Mouse (Mus musculus): ENCODE data around the gene Eef1b2. TPM values are rescaled to one million over a fixed set of nuclear protein-coding genes. Genes with fewer than 3 reads are reported as not detected.
"Not testable (repeated sequence)": the region's sequence is repeated elsewhere in the genome, so short reads cannot be mapped to it uniquely, and the experiment has no call there.

Gene Eef1b2
- polyA plus RNA-seq, 1 experiment from 2014 or later: 249 TPM

DNA sequence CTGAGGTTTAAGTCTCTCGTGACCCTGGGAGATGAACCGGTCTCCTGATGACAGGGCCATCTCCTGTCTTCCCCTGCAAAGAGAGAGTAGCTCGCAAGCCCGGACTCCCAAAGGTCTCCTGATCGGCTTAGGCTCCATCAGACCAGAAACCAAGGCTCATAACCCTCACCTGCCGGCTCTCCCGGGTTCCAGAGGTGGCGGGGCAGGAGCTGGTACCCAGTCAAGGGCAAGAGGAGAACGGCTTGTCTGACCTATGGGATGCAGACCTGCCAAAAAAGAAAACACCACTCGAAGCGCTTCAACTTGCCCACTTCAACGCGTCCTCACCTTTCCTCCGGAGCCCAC lies 394 bp upstream of the Eef1b2 start:
- Histone ChIP-seq H3K9me3 (replicated peaks) (no peaks in the 10 kb centered on the region), H3K4me3 (peak overlapping the region; percentile 98), H3K4me2 (peak overlapping the region; percentile 69), H3K27ac (peak overlapping the region; percentile 93), H3K27me3 (no peaks in the 10 kb centered on the region), H3K4me1 (replicated peaks) (peaks cover 22% of the 10 kb centered on the region), H3K9ac (peak overlapping the region; percentile 99), H3K36me3 (peaks cover 38% of the 10 kb centered on the region)
- ATAC-seq (replicated peaks; ENCODE audit: insufficient number of reproducible peaks, insufficient read depth, low FRiP score, low read depth): peak; percentile 21; the same call in 1 of the 2 replicates
- WGBS: 0% methylated on average over 14 of the region's 14 CpGs

DNA sequence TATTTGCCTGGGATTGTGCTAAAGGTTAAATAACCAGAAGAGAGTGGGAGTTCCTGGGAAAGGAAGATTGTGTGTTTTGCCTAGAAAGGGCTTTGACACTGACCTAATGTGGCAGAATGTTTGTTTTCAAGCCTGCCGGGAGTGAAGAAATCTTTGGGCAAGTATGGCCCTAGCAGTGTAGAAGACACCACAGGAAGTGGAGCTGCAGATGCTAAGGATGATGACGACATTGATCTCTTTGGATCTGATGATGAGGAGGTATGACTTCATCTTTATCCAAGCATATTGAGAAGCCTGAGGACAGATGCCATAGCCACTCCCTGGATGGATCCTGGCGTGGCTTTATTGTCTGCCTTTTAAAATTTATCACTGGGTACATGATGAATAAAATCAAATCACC lies 1.7 kb downstream of the Eef1b2 start:
- Histone ChIP-seq H3K27ac (no peak overlapping the region), H3K4me2 (peak overlapping the region; percentile 69), H3K4me3 (peak overlapping the region; percentile 98), H3K9ac (peak overlapping the region; percentile 99), H3K36me3 (peaks cover 29% of the 10 kb centered on the region), H3K9me3 (replicated peaks) (no peaks in the 10 kb centered on the region), H3K27me3 (no peaks in the 10 kb centered on the region), H3K4me1 (replicated peaks) (peaks cover 27% of the 10 kb centered on the region)
- no peak for ATAC-seq (replicated peaks; ENCODE audit: insufficient number of reproducible peaks, insufficient read depth, low FRiP score, low read depth)
- WGBS: 69% methylated on average over 3 of the region's 3 CpGs

GRCm38 (mm10) chr1:63180122-63180521 lies 3.5 kb downstream of the Eef1b2 start:
- H3K9me3 ChIP-seq (replicated peaks): no peaks in the 10 kb centered on the region
- H3K4me1 ChIP-seq (replicated peaks): peaks cover 21% of the 10 kb centered on the region
- no peak overlapping the region for H3K4me2 ChIP-seq
- no peak overlapping the region for H3K4me3 ChIP-seq
- no peak overlapping the region for H3K27ac ChIP-seq
- WGBS: 91% methylated on average over 4 of the region's 4 CpGs
- ATAC-seq (replicated peaks; ENCODE audit: insufficient number of reproducible peaks, insufficient read depth, low FRiP score, low read depth): no peak
- peaks cover 29% of the 10 kb centered on the region for H3K36me3 ChIP-seq
- no peaks in the 10 kb centered on the region for H3K27me3 ChIP-seq
- H3K9ac ChIP-seq: no peak overlapping the region

DNA sequence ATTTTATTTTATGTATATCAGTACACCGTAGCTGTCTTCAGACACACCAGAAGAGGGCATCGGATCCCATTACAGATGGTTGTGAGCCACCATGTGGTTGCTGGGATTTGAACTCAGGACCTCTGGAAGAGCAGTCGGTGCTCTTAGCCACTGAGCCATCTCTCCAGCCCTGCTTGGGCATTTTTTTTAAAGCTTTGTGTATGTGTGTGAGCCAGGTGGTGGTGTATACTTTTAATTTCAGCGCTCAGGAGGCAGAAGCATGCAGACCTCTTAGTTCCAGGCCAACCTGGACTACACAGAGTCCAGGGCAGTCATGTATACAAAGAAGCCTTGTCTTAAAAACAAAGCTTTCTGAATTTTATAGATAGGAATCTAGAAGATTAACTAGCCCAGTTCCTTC lies 4.0 kb downstream of the Eef1b2 start:
- 69% methylated on average over 4 of the region's 4 CpGs for WGBS
- H3K27ac ChIP-seq: not testable (repeated sequence)

DNA sequence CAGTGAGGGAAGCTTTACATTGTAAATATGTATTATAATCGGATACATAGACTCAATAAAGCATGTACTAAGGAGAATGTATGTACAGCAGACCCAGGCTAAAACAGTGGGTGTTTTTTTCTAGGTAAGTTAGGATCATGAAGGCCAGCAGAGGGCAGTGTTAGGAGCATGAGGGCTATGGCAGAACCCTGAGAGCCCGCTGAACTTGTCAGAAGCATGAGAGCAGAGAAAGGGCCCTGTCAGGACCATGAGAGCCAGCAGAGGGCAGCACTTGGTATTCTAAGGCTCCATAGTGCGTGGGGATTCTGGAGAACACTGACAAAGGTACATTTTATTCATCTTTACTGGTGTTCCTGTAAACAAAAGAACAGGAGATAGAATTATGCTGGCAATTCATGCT lies 4.4 kb downstream of the Eef1b2 start:
- Histone ChIP-seq H3K4me3 (no peak overlapping the region), H3K27ac (no peak overlapping the region), H3K27me3 (no peaks in the 10 kb centered on the region), H3K9ac (no peak overlapping the region), H3K36me3 (peaks cover 29% of the 10 kb centered on the region), H3K9me3 (replicated peaks) (no peaks in the 10 kb centered on the region), H3K4me2 (no peak overlapping the region), H3K4me1 (replicated peaks) (peaks cover 16% of the 10 kb centered on the region)
- ATAC-seq (replicated peaks; ENCODE audit: insufficient number of reproducible peaks, insufficient read depth, low FRiP score, low read depth): peak; percentile 78
- WGBS: 8% methylated on average over 3 of the region's 3 CpGs

More for the DNA sequence above, 4.0 kb downstream of the Eef1b2 start:
- not testable (repeated sequence) for H3K9ac ChIP-seq; H3K4me3 ChIP-seq; H3K9me3 ChIP-seq (replicated peaks); H3K4me2 ChIP-seq; ATAC-seq (replicated peaks; ENCODE audit: insufficient number of reproducible peaks, insufficient read depth, low FRiP score, low read depth); H3K27me3 ChIP-seq
- H3K4me1 ChIP-seq (replicated peaks): peaks cover 17% of the 10 kb centered on the region
- H3K36me3 ChIP-seq: peaks cover 29% of the 10 kb centered on the region

GRCm38 (mm10) chr1:63181480-63181879 lies 4.9 kb downstream of the Eef1b2 start:
- H3K27me3 ChIP-seq: no peaks in the 10 kb centered on the region
- 98% methylated on average over 1 of the region's 1 CpGs for WGBS
- H3K4me3 ChIP-seq: no peak overlapping the region
- no peak overlapping the region for H3K27ac ChIP-seq
- H3K9me3 ChIP-seq (replicated peaks): no peaks in the 10 kb centered on the region
- H3K4me2 ChIP-seq: no peak overlapping the region
- peaks cover 16% of the 10 kb centered on the region for H3K4me1 ChIP-seq (replicated peaks)
- ATAC-seq (replicated peaks; ENCODE audit: insufficient number of reproducible peaks, insufficient read depth, low FRiP score, low read depth): no peak
- no peak overlapping the region for H3K9ac ChIP-seq
- peaks cover 29% of the 10 kb centered on the region for H3K36me3 ChIP-seq

DNA sequence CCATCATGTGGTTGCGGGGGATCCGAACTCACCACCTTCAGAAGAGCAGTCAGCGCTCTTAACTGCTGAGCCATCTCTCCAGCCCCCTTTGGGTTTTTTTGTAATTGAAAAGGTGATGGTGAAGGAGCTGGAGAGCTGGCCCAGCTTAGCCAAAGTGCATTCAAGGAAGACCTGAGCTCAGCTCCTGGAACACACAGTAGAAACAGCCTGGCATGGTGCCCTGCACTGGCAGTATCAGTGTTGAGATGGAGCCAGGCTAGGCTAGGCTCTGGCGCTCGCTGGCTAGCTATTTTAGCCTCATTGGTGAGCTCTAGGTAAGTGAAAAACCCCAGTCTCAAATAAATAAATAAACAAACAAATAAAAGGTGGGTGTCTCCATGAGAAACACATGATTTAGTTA lies 5.6 kb downstream of the Eef1b2 start:
- 70% methylated on average over 5 of the region's 5 CpGs for WGBS

DNA sequence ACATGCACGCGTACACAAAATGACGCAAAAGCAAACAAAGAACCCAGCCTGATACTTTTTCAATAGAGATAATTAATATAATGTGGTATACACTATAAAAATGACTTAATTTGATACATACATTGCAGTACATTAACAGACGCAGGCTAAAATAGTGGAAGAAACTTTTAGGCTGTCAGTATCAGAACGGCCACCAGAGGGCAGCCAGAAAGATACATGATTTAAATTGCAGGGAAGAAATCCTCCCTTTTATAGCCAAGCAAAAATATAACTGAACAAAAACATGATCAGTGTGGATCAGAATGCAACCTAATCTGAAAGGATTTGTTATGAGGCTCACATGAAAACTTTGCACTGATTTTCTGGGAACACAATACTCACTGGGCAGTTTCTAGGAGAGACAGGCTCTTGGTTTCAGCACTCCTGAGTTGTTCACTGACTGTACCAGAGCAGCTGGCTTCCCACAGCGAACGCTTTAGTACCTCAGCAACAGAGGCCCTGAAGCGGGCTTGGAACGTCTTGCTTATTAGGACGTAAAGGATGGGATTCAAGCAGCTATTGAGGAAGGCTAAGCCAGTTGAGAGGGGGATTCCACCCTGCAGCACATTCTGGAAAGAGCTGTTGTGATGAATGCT lies 6.1 kb downstream of the Eef1b2 start:
- no peak overlapping the region for H3K27ac ChIP-seq
- H3K4me3 ChIP-seq: no peak overlapping the region
- H3K4me1 ChIP-seq (replicated peaks): peaks cover 11% of the 10 kb centered on the region
- no peaks in the 10 kb centered on the region for H3K9me3 ChIP-seq (replicated peaks)
- peaks cover 29% of the 10 kb centered on the region for H3K36me3 ChIP-seq
- no peak for ATAC-seq (replicated peaks; ENCODE audit: insufficient number of reproducible peaks, insufficient read depth, low FRiP score, low read depth)
- 52% methylated on average over 10 of the region's 10 CpGs for WGBS
- no peak overlapping the region for H3K9ac ChIP-seq
- H3K4me2 ChIP-seq: no peak overlapping the region
- H3K27me3 ChIP-seq: no peaks in the 10 kb centered on the region

More for the DNA sequence above, 5.6 kb downstream of the Eef1b2 start:
- H3K36me3 ChIP-seq: peaks cover 29% of the 10 kb centered on the region
- no peak for ATAC-seq (replicated peaks; ENCODE audit: insufficient number of reproducible peaks, insufficient read depth, low FRiP score, low read depth)
- H3K27me3 ChIP-seq: no peaks in the 10 kb centered on the region
- H3K27ac ChIP-seq: no peak overlapping the region
- no peaks in the 10 kb centered on the region for H3K9me3 ChIP-seq (replicated peaks)
- H3K4me3 ChIP-seq: no peak overlapping the region
- peaks cover 16% of the 10 kb centered on the region for H3K4me1 ChIP-seq (replicated peaks)
- no peak overlapping the region for H3K4me2 ChIP-seq
- no peak overlapping the region for H3K9ac ChIP-seq

DNA sequence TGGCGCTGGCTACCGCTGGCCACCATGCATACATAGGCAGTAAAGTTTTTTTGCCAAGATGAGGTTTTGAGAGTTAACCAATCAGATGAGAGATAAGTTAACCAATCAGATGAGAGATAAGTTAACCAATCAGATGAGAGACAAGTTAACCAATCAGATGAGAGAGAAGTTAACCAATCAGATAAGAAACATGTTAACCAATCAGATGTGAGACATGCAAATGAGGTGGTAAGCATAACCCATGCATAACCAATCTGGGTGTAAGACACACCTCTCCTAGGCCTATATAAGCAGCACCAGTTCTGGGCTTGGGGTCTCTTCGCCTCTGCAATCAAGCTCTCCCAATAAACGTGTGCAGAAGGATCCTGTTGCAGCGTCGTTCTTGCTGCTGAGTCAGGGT lies 8.8 kb downstream of the Eef1b2 start:
- H3K4me2 ChIP-seq; H3K9ac ChIP-seq; H3K27me3 ChIP-seq; ATAC-seq (replicated peaks; ENCODE audit: insufficient number of reproducible peaks, insufficient read depth, low FRiP score, low read depth); H3K27ac ChIP-seq; H3K36me3 ChIP-seq; H3K9me3 ChIP-seq (replicated peaks); H3K4me3 ChIP-seq; H3K4me1 ChIP-seq (replicated peaks): not testable (repeated sequence)
- 94% methylated on average over 6 of the region's 6 CpGs for WGBS

DNA sequence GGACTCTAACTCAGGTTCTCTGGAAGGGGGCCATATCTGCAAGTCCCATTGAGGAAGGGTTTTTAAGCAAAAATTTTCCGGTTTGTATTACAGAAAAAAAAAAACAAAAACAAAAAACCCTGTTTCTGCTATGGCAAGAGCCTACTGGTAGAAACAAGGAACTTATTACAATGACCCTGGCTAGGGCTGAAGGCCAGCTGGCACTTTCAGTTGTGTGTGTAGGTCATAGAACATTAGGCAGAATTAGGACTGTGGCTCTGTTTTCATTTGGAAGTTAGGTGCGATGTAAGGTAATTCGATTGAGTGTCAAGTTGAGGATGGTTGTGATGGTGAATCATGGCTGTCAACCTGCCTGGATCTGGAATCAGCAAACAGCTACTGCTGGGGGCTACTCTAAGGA lies 11.9 kb downstream of the Eef1b2 start:
- ATAC-seq (replicated peaks; ENCODE audit: insufficient number of reproducible peaks, insufficient read depth, low FRiP score, low read depth): no peak

DNA sequence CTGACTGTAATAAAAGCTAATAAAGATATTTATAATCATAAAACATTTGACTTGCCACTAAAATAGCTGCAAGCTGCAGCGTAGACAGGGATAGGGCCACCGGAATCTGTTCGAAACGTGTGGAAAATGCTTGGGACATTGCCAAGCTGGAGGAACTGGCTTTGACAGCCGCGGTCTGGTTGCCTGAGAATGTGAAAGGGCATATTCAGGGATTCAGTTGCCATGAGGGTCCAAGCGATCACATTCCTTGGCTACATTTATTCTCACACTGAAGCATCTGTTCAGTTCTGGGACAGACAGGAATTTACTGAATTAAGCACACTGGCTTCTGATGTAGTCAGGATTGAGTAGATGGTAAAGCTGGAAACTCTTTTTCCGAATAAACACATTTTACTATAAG lies 14.2 kb downstream of the Eef1b2 start:
- no peak for ATAC-seq (replicated peaks; ENCODE audit: insufficient number of reproducible peaks, insufficient read depth, low FRiP score, low read depth)
- Histone ChIP-seq H3K9ac (no peak overlapping the region), H3K4me1 (replicated peaks) (peaks cover 18% of the 10 kb centered on the region), H3K27ac (peak overlapping the region; percentile 45; the same call in 1 of the 2 replicates), H3K4me2 (peak overlapping the region; percentile 12; the same call in 1 of the 2 replicates), H3K27me3 (no peaks in the 10 kb centered on the region), H3K9me3 (replicated peaks) (no peaks in the 10 kb centered on the region), H3K4me3 (no peak overlapping the region), H3K36me3 (no peaks in the 10 kb centered on the region)
- 23% methylated on average over 8 of the region's 8 CpGs for WGBS

More for the DNA sequence above, 11.9 kb downstream of the Eef1b2 start:
- no peak overlapping the region for H3K9ac ChIP-seq
- no peak overlapping the region for H3K4me3 ChIP-seq
- no peaks in the 10 kb centered on the region for H3K36me3 ChIP-seq
- no peaks in the 10 kb centered on the region for H3K9me3 ChIP-seq (replicated peaks)
- H3K27ac ChIP-seq: no peak overlapping the region
- H3K4me2 ChIP-seq: no peak overlapping the region
- H3K4me1 ChIP-seq (replicated peaks): peaks cover 15% of the 10 kb centered on the region
- WGBS: 78% methylated on average over 3 of the region's 3 CpGs
- H3K27me3 ChIP-seq: no peaks in the 10 kb centered on the region

DNA sequence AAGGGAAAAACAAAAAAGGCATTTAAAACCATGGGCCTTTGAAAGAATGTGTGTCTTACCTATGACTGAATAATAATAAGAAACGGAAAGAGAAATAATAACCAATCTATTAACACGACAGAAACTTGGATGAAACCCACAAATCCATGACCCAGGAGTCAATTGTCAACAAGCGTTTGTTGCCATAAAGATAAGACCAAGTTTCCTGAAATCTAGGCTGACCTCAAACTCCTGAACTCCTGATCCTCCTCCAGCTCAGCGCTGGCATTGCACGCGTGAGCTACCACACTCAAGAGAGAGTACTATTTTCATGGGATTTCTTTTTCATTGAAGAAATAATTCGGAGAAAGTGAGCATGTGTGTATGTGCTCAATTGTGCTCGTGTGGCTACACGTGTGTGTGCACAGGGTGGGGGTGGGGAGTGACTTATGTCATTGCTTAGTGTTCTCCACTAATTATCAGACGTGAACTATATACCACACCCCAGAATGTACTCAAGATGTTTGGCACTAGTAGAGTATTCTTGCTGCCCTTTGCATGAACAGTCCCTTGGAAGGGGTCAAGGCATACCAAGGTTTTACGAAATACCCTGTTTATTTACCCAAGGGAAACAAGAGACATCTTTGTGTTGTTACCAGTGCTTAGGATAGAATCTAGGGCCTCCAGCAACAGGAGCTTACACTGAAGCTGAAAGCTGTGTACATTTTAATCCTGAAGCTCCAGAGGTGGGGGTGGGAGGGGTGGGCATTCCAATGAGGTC lies 15.9 kb downstream of the Eef1b2 start:
- no peak for ATAC-seq (replicated peaks; ENCODE audit: insufficient number of reproducible peaks, insufficient read depth, low FRiP score, low read depth)
- H3K9me3 ChIP-seq (replicated peaks): no peaks in the 10 kb centered on the region
- no peak overlapping the region for H3K27ac ChIP-seq
- peaks cover 18% of the 10 kb centered on the region for H3K4me1 ChIP-seq (replicated peaks)
- H3K36me3 ChIP-seq: no peaks in the 10 kb centered on the region
- WGBS: 72% methylated on average over 11 of the region's 11 CpGs
- H3K4me3 ChIP-seq: no peak overlapping the region
- no peaks in the 10 kb centered on the region for H3K27me3 ChIP-seq
- no peak overlapping the region for H3K9ac ChIP-seq
- H3K4me2 ChIP-seq: no peak overlapping the region

All from heart, embryonic 15.5 days (tissue).